Comparison of ENCODE assay signal across 12 mouse cellular contexts in the genomic region with DNA sequence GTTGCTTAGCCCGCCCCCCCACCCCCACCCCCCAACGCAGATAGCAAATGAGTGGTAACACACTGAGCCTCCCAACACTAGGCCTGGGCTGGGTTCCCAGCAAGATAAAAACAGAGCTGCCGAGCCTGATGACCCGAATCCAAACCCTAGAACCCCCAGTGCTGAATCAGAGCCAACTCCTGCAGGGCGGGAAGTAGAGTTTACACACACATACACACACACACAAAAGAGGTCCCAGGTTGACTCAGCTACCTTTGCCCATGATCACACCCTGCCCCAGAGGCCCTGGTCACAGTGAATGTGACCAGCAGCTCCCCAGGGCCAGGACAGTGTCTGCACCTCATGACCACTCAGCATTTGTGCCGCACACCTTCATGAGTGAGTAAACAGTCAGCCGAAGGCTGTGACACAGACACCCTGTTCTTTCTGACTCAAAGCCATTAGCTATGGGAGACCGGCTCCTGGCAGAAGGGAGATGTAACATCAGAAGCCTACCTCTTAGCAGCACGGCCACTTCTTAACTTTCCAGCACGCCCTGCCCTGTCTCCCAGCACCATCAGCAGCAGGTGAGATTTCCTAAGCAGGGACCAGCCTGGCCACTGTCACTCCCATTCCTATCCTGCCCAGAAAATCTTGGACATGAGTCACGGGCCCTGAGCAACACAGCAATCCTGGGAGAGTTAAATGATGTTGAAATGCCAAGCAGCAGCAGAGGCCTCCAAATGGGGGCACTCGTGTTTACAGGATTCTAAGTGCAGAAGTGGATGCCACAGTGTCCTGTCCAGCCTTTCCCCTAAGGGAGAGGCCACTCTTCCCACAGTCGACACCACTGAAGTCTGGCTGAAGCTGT. TPM values are rescaled to one million over a fixed set of nuclear protein-coding genes. Genes with fewer than 3 reads are reported as not detected.
DNase-seq lines count a peak whose midpoint lies in the region; ATAC-seq lines count a peak whose summit lies in the region.
"Had no signal": no experiment of that assay in that cellular context is flagged by ENCODE, and none has a peak within 500 bp of the region (broad histone marks: within the 10 kb centered on the region; RNA-seq: fewer than 3 reads in every experiment).

No protein-coding gene starts in this region.

- H3K4me1 ChIP-seq in heart, embryonic 14.5 days (ENCODE audit: control insufficient read depth in 2 of 2, insufficient read depth in 2 of 2, low read length in 2 of 2), result peaks cover 22 to 39% of the 10 kb centered on the region in 2 experiments
- peaks cover 59% of the 10 kb centered on the region for H3K4me1 ChIP-seq in midbrain, embryonic 10.5 days
- H3K4me1 ChIP-seq in midbrain, embryonic 14.5 days (ENCODE audit: control insufficient read depth, insufficient read depth, low read length), result peaks cover 21% of the 10 kb centered on the region
- H3K4me1 ChIP-seq in heart, embryonic 16.5 days (ENCODE audit: control insufficient read depth, insufficient read depth, low read length), result peaks cover 43% of the 10 kb centered on the region

- peak overlapping the region; percentile 46 to 75 for H3K27ac ChIP-seq in heart, embryonic 14.5 days (replicated peaks in 1 of 2; ENCODE audit: control insufficient read depth in 1 of 2, insufficient read depth in 1 of 2, low read depth in 2 of 2, low read length in 2 of 2)
- no peak overlapping the region; the same call in 1 of the 2 replicates for H3K27ac ChIP-seq in midbrain, embryonic 10.5 days (replicated peaks)
- H3K27ac ChIP-seq in midbrain, embryonic 14.5 days (replicated peaks; ENCODE audit: low read depth, low read length), result no peak overlapping the region
- H3K27ac ChIP-seq in heart, embryonic 16.5 days (ENCODE audit: low read length), result peak overlapping the region; percentile 73
- H3K27ac ChIP-seq: limb, embryonic 15.5 days had no signal

- no peaks in the 10 kb centered on the region for H3K27me3 ChIP-seq in heart, embryonic 14.5 days (ENCODE audit: control insufficient read depth, insufficient read depth, low read length)
- H3K27me3 ChIP-seq in midbrain, embryonic 10.5 days (ENCODE audit: low read depth, poor library complexity, severe bottlenecking), result no peaks in the 10 kb centered on the region
- H3K27me3 ChIP-seq in midbrain, embryonic 14.5 days (ENCODE audit: control insufficient read depth, insufficient read depth, low read length), result no peaks in the 10 kb centered on the region
- H3K27me3 ChIP-seq in heart, embryonic 16.5 days (ENCODE audit: control insufficient read depth, insufficient read depth, low read length), result no peaks in the 10 kb centered on the region
- H3K27me3 ChIP-seq: limb, embryonic 15.5 days; megakaryocyte, embryonic 14.5 days had no signal

- no peak overlapping the region for H3K4me3 ChIP-seq in heart, embryonic 14.5 days (ENCODE audit: control insufficient read depth in 1 of 2, insufficient read depth in 1 of 2, low read depth in 1 of 2, low read length in 2 of 2)
- 0 out of 2 replicates have a peak overlapping the region, but pooled peaks have one; percentile 9 for H3K4me3 ChIP-seq in midbrain, embryonic 10.5 days
- H3K4me3 ChIP-seq in midbrain, embryonic 14.5 days (replicated peaks; ENCODE audit: low read depth, low read length), result no peak overlapping the region
- no peak overlapping the region for H3K4me3 ChIP-seq in heart, embryonic 16.5 days (ENCODE audit: low read length)
- H3K4me3 ChIP-seq: limb, embryonic 15.5 days; megakaryocyte, embryonic 14.5 days had no signal

- 65% methylated on average over 13 of the region's 13 CpGs for WGBS in heart, embryonic 14.5 days
- WGBS in midbrain, embryonic 10.5 days, result 96% methylated on average over 13 of the region's 13 CpGs
- WGBS in midbrain, embryonic 14.5 days, result 91% methylated on average over 13 of the region's 13 CpGs
- WGBS in heart, embryonic 16.5 days, result 49% methylated on average over 13 of the region's 13 CpGs

- peak; percentile 28; the same call in 1 of the 2 replicates for ATAC-seq in heart, embryonic 14.5 days (ENCODE audit: insufficient number of reproducible peaks, insufficient read depth, low FRiP score, low read depth)
- no peak for ATAC-seq in midbrain, embryonic 14.5 days (ENCODE audit: low FRiP score, low TSS enrichment)
- peak; percentile 17 for ATAC-seq in heart, embryonic 16.5 days (replicated peaks; ENCODE audit: extremely low read depth, insufficient read depth, low FRiP score)
- ATAC-seq: forebrain, postnatal 0 days had no signal

- H3K36me3 ChIP-seq in heart, embryonic 14.5 days (ENCODE audit: control insufficient read depth, insufficient read depth, low read length), result peaks cover 61% of the 10 kb centered on the region
- H3K36me3 ChIP-seq in midbrain, embryonic 10.5 days, result peaks cover 76% of the 10 kb centered on the region
- H3K36me3 ChIP-seq in midbrain, embryonic 14.5 days (ENCODE audit: control insufficient read depth, insufficient read depth, low read length), result peaks cover 57% of the 10 kb centered on the region
- H3K36me3 ChIP-seq in heart, embryonic 16.5 days (ENCODE audit: control insufficient read depth, insufficient read depth), result peaks cover 19% of the 10 kb centered on the region

- intact Hi-C loops in heart, postnatal 36 days (cut with DNase I), result no loop called here

- H3K9ac ChIP-seq in heart, embryonic 14.5 days (ENCODE audit: low read length), result peak overlapping the region; percentile 47
- H3K9ac ChIP-seq in midbrain, embryonic 14.5 days (replicated peaks; ENCODE audit: low read length), result no peak overlapping the region
- peak overlapping the region; percentile 5 for H3K9ac ChIP-seq in heart, embryonic 16.5 days (ENCODE audit: low read length)
- H3K9ac ChIP-seq: forebrain, postnatal 0 days; limb, embryonic 15.5 days had no signal

- DNase-seq in heart, postnatal 36 days, result no peak
- DNase-seq in midbrain, embryonic 10.5 days (ENCODE audit: low spot score), result no peak
- DNase-seq in midbrain, embryonic 14.5 days, result no peak
- no peak for DNase-seq in right cerebral cortex, postnatal 36 days (ENCODE audit: low spot score in 2 of 2)
- DNase-seq in testis, postnatal 10 days (ENCODE audit: low spot score), result no peak
- DNase-seq: forebrain, postnatal 0 days; layer of hippocampus, adult 9-11 months; thymus, postnatal 14 days had no signal

- H3K4me2 ChIP-seq in heart, embryonic 14.5 days (ENCODE audit: low read length), result no peak overlapping the region
- H3K4me2 ChIP-seq in midbrain, embryonic 14.5 days (ENCODE audit: low read length), result no peak overlapping the region
- H3K4me2 ChIP-seq in heart, embryonic 16.5 days (ENCODE audit: low read depth, low read length), result 0 out of 2 replicates have a peak overlapping the region, but pooled peaks have one; percentile 2
- H3K4me2 ChIP-seq: limb, embryonic 15.5 days had no signal

- H3K9me3 ChIP-seq in heart, embryonic 14.5 days (ENCODE audit: control insufficient read depth, low read length), result no peaks in the 10 kb centered on the region
- H3K9me3 ChIP-seq in midbrain, embryonic 10.5 days (replicated peaks), result no peaks in the 10 kb centered on the region
- H3K9me3 ChIP-seq in midbrain, embryonic 14.5 days (ENCODE audit: control insufficient read depth, low read length), result no peaks in the 10 kb centered on the region
- no peaks in the 10 kb centered on the region for H3K9me3 ChIP-seq in heart, embryonic 16.5 days (replicated peaks; ENCODE audit: control insufficient read depth, low read length)
- H3K9me3 ChIP-seq: limb, embryonic 15.5 days; megakaryocyte, embryonic 14.5 days had no signal

RNA-seq across cellular contexts. Expression of a gene that starts 4.0 kb away (rescaled TPM):
- 52.6 and 59.5 TPM in 2 replicates for polyA plus RNA-seq in heart, embryonic 14.5 days (2014; fragmentation: Nextera tagmentation; extraction: Ambion mirVana)
- total RNA-seq in heart, postnatal 36 days (2021), result 10 to 100 TPM; 76.9 to 81.1 TPM
- 213 and 220 TPM in 2 replicates for polyA plus RNA-seq in midbrain, embryonic 10.5 days (2016; fragmentation: Nextera tagmentation; extraction: Ambion mirVana)
- 114 and 128 TPM in 2 replicates for polyA plus RNA-seq in midbrain, embryonic 14.5 days (2014; fragmentation: Nextera tagmentation; extraction: Ambion mirVana)
- polyA plus RNA-seq in heart, embryonic 16.5 days (2015; fragmentation: Nextera tagmentation; extraction: Ambion mirVana), result 89.4 and 96.0 TPM in 2 replicates

RNA-seq across cellular contexts. Expression of a gene that starts 7.4 kb away (rescaled TPM):
- 11.9 and 14.5 TPM in 2 replicates for polyA plus RNA-seq in heart, embryonic 14.5 days (2014; fragmentation: Nextera tagmentation; extraction: Ambion mirVana)
- total RNA-seq in heart, postnatal 36 days (2021), result 10 to 100 TPM; 16.9 to 17.5 TPM
- polyA plus RNA-seq in midbrain, embryonic 10.5 days (2016; fragmentation: Nextera tagmentation; extraction: Ambion mirVana), result 26.9 and 30.6 TPM in 2 replicates
- 16.7 and 17.2 TPM in 2 replicates for polyA plus RNA-seq in midbrain, embryonic 14.5 days (2014; fragmentation: Nextera tagmentation; extraction: Ambion mirVana)
- polyA plus RNA-seq in heart, embryonic 16.5 days (2015; fragmentation: Nextera tagmentation; extraction: Ambion mirVana), result 15.3 and 16.0 TPM in 2 replicates

RNA-seq across cellular contexts. Expression of a gene that starts 18.9 kb away (rescaled TPM):
- 279 and 310 TPM in 2 replicates for polyA plus RNA-seq in heart, embryonic 14.5 days (2014; fragmentation: Nextera tagmentation; extraction: Ambion mirVana)
- 100 to 1,000 TPM; 158 to 183 TPM for total RNA-seq in heart, postnatal 36 days (2021)
- polyA plus RNA-seq in midbrain, embryonic 10.5 days (2016; fragmentation: Nextera tagmentation; extraction: Ambion mirVana), result 478 and 516 TPM in 2 replicates
- polyA plus RNA-seq in midbrain, embryonic 14.5 days (2014; fragmentation: Nextera tagmentation; extraction: Ambion mirVana), result 480 and 508 TPM in 2 replicates
- polyA plus RNA-seq in heart, embryonic 16.5 days (2015; fragmentation: Nextera tagmentation; extraction: Ambion mirVana), result 210 and 269 TPM in 2 replicates

RNA-seq across cellular contexts. Expression of a gene that starts 31.5 kb away (rescaled TPM):
- polyA plus RNA-seq in heart, embryonic 14.5 days (2014; fragmentation: Nextera tagmentation; extraction: Ambion mirVana), result 19.4 and 22.7 TPM in 2 replicates
- total RNA-seq in heart, postnatal 36 days (2021), result 10 to 100 TPM; 18.6 to 21.1 TPM
- 38.1 and 38.4 TPM in 2 replicates for polyA plus RNA-seq in midbrain, embryonic 10.5 days (2016; fragmentation: Nextera tagmentation; extraction: Ambion mirVana)
- polyA plus RNA-seq in midbrain, embryonic 14.5 days (2014; fragmentation: Nextera tagmentation; extraction: Ambion mirVana), result 28.8 and 30.4 TPM in 2 replicates
- 27.7 and 28.0 TPM in 2 replicates for polyA plus RNA-seq in heart, embryonic 16.5 days (2015; fragmentation: Nextera tagmentation; extraction: Ambion mirVana)

RNA-seq across cellular contexts. Expression of a gene that starts 39.6 kb away (rescaled TPM):
- polyA plus RNA-seq in heart, embryonic 14.5 days (2014; fragmentation: Nextera tagmentation; extraction: Ambion mirVana), result 44.5 and 53.5 TPM in 2 replicates
- total RNA-seq in heart, postnatal 36 days (2021), result 10 to 100 TPM; 58.1 to 59.1 TPM
- 77.8 and 89.4 TPM in 2 replicates for polyA plus RNA-seq in midbrain, embryonic 10.5 days (2016; fragmentation: Nextera tagmentation; extraction: Ambion mirVana)
- 107 and 122 TPM in 2 replicates for polyA plus RNA-seq in midbrain, embryonic 14.5 days (2014; fragmentation: Nextera tagmentation; extraction: Ambion mirVana)
- polyA plus RNA-seq in heart, embryonic 16.5 days (2015; fragmentation: Nextera tagmentation; extraction: Ambion mirVana), result 60.5 and 62.3 TPM in 2 replicates

Comparison
In these comparisons a context has a peak if more than half of its experiments do, and no peak if none do; other contexts are left out.
1. H3K27ac ChIP-seq: peak in heart, embryonic 14.5 days (2 of 2) and heart, embryonic 16.5 days (single experiment); none in midbrain, embryonic 10.5 days (single experiment) and midbrain, embryonic 14.5 days (single experiment).